Mouse (Mus musculus) forebrain, embryonic 14.5 days (tissue): ENCODE measurements at regions not wholly inside any gene's neighbourhood (a gene's known extent, or its start where the extent isn't known, plus 50 kb on each side); places are given as distances from the start of the nearest gene placed in this dataset.

Experiments
- ATAC-seq: fragments of 200-750 bp; cut with Nextera tagmentation; 2 replicates; pipeline ENCODE4 v1.8.0; 2017; ENCODE audit warnings: mild to moderate bottlenecking, moderate library complexity
- DNase-seq: peaks from one replicate; pipeline ENCODE4 v3.0.0-alpha.2; 2015; ENCODE audit warnings: low spot score
- H3K27ac ChIP-seq: fragments of 300-500 bp; sonication (generic); 2 replicates; pipeline ENCODE4 v1.5.1; 2014; ENCODE audit warnings: low read depth, mild to moderate bottlenecking, control low read depth, low read length, moderate library complexity
- H3K27me3 ChIP-seq: fragments of 300-500 bp; sonication (generic); replicated peaks from 2 replicates; pipeline ENCODE4 v1.6.1; 2014; ENCODE audit warnings: low read length, control low read depth, mixed read lengths; ENCODE audit not compliant: control insufficient read depth, insufficient read depth
- H3K36me3 ChIP-seq: fragments of 300-500 bp; sonication (generic); 2 replicates; pipeline ENCODE4 v1.6.1; 2014; ENCODE audit warnings: low read length, control low read depth; ENCODE audit not compliant: control insufficient read depth, insufficient read depth
- H3K4me1 ChIP-seq: fragments of 300-500 bp; sonication (generic); 2 replicates; pipeline ENCODE4 v1.6.1; 2014; ENCODE audit warnings: antibody characterized with exemption, low read length, control low read depth; ENCODE audit not compliant: control insufficient read depth, insufficient read depth
- H3K4me2 ChIP-seq: fragments of 300-500 bp; sonication (generic); 2 replicates; pipeline ENCODE4 v1.6.1; 2014; ENCODE audit warnings: mild to moderate bottlenecking, control low read depth, low read length
- H3K4me3 ChIP-seq: fragments of 300-500 bp; sonication (generic); 2 replicates; pipeline ENCODE4 v1.5.1; 2014; ENCODE audit warnings: low read depth, low read length, control low read depth
- H3K9ac ChIP-seq: fragments of 300-500 bp; sonication (generic); 2 replicates; pipeline ENCODE4 v1.6.1; 2014; ENCODE audit warnings: mild to moderate bottlenecking, low read length, control low read depth, moderate library complexity
- H3K9me3 ChIP-seq: fragments of 300-500 bp; sonication (generic); replicated peaks from 2 replicates; pipeline ENCODE4 v1.6.1; 2016; ENCODE audit warnings: low read length, control low read depth, mixed read lengths; ENCODE audit not compliant: control insufficient read depth
- WGBS: fragments of 180-500 bp; shearing (Covaris S2); extraction: QIAGEN DNeasy Blood & Tissue Kit; methylation state at CpG from one replicate; pipeline ENCODE4 v1.1.7; 2014; 5-methylcytosine and 5-hydroxymethylcytosine counted together

DNA sequence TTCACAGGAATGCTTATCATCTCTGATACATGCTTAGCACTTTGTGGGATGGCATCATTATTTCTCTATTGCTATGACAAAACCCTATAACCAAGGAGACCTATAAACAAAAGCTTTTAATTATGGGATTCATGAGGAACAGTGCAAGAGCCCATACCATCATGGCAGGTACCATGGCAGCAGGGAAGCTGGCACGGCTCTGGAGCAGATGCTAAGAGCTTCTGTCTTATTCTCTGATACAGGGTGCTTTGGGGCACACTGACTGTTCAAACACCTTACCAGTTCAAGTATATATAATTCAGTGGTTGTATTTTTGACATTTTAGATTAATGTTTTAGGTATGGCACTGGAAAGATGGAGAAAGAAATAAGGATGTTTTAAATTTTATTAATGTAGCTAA, 952.2 kb upstream of the Sel1l start:
- ATAC-seq = no peak
- H3K4me2 ChIP-seq = no peak overlapping the region
- H3K36me3 ChIP-seq = no peaks in the 10 kb centered on the region
- DNase-seq = no peak
- H3K27me3 ChIP-seq = no peaks in the 10 kb centered on the region
- H3K4me3 ChIP-seq = no peak overlapping the region
- H3K9ac ChIP-seq = no peak overlapping the region
- WGBS = 76% methylated on average over 1 of the region's 1 CpGs
- no peak overlapping the region for H3K27ac ChIP-seq
- H3K9me3 ChIP-seq = no peaks in the 10 kb centered on the region
- no peaks in the 10 kb centered on the region for H3K4me1 ChIP-seq

DNA sequence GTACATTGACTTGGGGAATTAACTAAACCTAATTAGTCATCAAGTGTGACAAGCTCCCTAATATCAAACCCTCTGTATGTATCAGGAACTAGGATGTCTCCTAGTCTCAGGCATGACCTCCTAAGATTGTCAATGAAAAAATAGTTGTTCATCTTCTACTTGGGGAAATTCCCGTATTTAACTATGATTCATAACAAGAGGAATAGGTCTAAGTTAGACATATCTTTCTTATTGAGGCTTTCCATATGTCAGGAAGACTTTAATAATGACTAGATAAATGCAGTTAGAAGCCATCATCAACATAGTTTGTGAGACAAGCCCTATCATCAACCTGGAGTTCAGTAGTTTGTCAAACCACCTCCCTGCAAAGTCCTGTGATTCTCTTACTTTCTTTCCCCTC, 934.4 kb upstream of the Sel1l start:
- H3K27me3 ChIP-seq = no peaks in the 10 kb centered on the region
- DNase-seq (no peak), ATAC-seq (no peak)
- H3K9ac ChIP-seq = no peak overlapping the region
- WGBS = 75% methylated on average over 1 of the region's 1 CpGs
- H3K4me3 ChIP-seq = no peak overlapping the region
- H3K9me3 ChIP-seq = no peaks in the 10 kb centered on the region
- H3K4me1 ChIP-seq = no peaks in the 10 kb centered on the region
- H3K4me2 ChIP-seq = no peak overlapping the region
- no peaks in the 10 kb centered on the region for H3K36me3 ChIP-seq
- no peak overlapping the region for H3K27ac ChIP-seq

DNA sequence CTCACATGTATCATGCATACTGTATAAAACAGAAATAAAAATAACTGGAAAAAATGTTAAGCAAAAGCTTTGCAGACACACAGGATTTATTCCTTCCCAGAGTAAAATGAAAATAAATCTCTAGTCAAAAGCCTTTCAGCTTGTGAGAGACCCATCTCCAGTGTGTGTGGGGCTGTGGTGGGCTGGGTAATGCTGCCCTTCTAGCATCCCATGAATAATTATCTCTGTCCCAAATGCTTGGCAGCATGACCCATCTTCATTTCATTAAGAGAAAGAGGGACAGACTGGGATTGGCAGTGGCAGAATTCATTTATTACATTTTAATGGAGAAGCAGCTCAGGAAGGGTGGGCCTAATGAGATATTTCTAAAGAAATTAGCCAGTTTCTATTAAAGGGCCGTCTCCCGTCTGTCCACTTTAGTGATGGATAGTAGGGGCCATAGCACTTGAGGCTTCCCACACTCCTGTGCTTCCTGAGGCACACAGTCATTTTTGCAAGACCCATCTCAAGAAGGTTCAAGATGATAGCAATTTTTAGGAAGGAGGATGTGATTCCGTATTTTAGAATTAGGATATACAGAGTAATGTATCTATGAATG, 930.8 kb upstream of the Sel1l start:
- no peaks in the 10 kb centered on the region for H3K9me3 ChIP-seq
- no peak for ATAC-seq
- no peaks in the 10 kb centered on the region for H3K4me1 ChIP-seq
- H3K4me3 ChIP-seq = no peak overlapping the region
- no peaks in the 10 kb centered on the region for H3K36me3 ChIP-seq
- 86% methylated on average over 3 of the region's 3 CpGs for WGBS
- no peak overlapping the region for H3K9ac ChIP-seq
- H3K27me3 ChIP-seq = no peaks in the 10 kb centered on the region
- DNase-seq = no peak
- H3K27ac ChIP-seq = no peak overlapping the region
- H3K4me2 ChIP-seq = no peak overlapping the region

DNA sequence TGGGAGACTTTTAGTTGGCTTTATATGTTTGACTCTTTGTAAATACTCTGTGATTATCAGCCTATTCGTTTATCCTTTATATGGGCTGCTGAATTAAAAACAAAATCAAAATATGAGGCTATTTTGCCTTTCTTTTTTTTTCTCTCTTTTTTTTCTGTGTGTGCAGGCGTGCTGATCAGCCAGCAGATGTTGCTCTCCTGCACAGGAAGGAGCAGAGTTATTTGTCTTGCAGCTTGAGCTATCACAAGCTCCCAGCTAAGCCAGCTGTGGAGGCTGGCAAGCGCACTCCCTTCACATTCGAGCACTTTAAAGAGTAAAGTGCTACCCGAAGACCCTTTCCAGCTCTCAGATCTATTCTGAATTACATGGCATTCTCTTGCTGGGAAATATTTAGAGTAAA, 926.7 kb upstream of the Sel1l start:
- Histone ChIP-seq H3K4me1 (no peaks in the 10 kb centered on the region), H3K27me3 (no peaks in the 10 kb centered on the region), H3K9ac (no peak overlapping the region), H3K4me3 (no peak overlapping the region), H3K36me3 (no peaks in the 10 kb centered on the region), H3K27ac (no peak overlapping the region), H3K4me2 (no peak overlapping the region), H3K9me3 (no peaks in the 10 kb centered on the region)
- 69% methylated on average over 5 of the region's 5 CpGs for WGBS
- DNase-seq (peak; percentile 36), ATAC-seq (no peak)

DNA sequence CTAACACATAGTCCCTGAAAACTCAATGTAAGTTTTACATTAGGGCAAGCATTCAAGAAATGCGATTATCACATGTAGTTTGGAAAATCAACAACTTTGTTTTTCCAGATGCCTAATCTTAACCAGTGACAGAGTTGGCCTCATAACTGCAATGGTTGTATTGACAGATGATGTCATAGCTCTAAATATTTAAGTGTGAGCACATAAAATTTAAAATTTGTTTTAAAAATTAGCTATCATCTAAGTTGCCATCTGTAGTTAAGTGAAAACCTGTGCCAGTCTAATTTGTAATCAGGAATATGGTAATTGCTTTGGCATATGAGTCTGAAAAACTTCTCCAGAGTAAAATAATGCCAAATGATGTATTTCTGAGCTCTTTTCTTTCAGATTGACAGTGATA, 899.6 kb upstream of the Sel1l start:
- Histone ChIP-seq H3K4me2 (no peak overlapping the region), H3K9ac (no peak overlapping the region), H3K4me1 (no peaks in the 10 kb centered on the region), H3K36me3 (no peaks in the 10 kb centered on the region), H3K4me3 (no peak overlapping the region), H3K27ac (no peak overlapping the region), H3K27me3 (no peaks in the 10 kb centered on the region), H3K9me3 (no peaks in the 10 kb centered on the region)
- WGBS = 84% methylated on average over 1 of the region's 1 CpGs
- peak; percentile 55; the same call in 1 of the 2 replicates for ATAC-seq
- DNase-seq = peak; percentile 68

DNA sequence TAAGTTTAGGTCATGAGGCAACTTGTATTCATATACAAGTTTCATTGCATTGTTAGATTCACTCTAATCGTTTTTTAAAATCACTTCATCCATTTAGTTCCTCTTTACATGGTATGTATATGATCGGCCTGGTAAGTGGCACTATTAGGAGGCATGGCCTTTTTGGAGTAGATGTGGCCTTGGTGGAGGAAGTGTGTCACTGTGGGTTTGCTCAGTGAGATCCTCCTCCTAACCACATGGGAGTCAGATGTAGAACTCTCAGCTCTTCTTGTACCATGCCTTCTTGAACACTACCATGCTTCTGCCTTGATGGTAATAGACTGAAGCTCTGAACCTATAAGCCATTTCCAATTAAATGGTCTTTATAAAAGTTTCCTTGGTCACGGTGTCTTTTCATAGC, 891.9 kb upstream of the Sel1l start:
- WGBS = 88% methylated on average over 3 of the region's 3 CpGs
- no peak for DNase-seq

DNA sequence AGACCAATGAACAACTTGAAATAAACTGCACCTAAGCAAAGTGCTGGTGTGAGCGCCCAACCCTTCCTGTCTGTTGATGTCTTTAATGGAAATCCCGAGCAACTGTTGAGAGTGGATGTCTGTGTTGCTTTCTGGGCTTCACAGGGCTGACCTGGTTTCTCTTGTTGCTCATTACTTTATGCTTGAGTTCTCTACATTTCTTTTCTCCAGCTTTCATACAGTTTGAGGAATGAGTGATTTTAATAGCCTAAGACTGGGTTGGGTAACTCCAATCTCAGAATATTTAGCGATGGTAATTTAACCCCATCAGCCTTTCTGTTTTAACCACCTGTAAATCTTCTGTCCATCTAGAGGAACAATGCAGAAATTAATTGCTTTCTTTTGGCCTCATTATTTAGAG, 890.2 kb upstream of the Sel1l start:
- no peaks in the 10 kb centered on the region for H3K4me1 ChIP-seq
- no peak for DNase-seq
- H3K9ac ChIP-seq = no peak overlapping the region
- no peak for ATAC-seq
- WGBS = 80% methylated on average over 3 of the region's 3 CpGs
- no peaks in the 10 kb centered on the region for H3K36me3 ChIP-seq
- no peak overlapping the region for H3K4me3 ChIP-seq
- no peak overlapping the region for H3K4me2 ChIP-seq
- H3K9me3 ChIP-seq = no peaks in the 10 kb centered on the region
- H3K27ac ChIP-seq = no peak overlapping the region
- H3K27me3 ChIP-seq = no peaks in the 10 kb centered on the region

More for the DNA sequence above, 891.9 kb upstream of the Sel1l start:
- H3K4me3 ChIP-seq = no peak overlapping the region
- no peaks in the 10 kb centered on the region for H3K4me1 ChIP-seq
- ATAC-seq = no peak
- H3K9ac ChIP-seq = no peak overlapping the region
- H3K36me3 ChIP-seq = no peaks in the 10 kb centered on the region
- H3K9me3 ChIP-seq = no peaks in the 10 kb centered on the region
- H3K27me3 ChIP-seq = no peaks in the 10 kb centered on the region
- H3K4me2 ChIP-seq = no peak overlapping the region
- no peak overlapping the region for H3K27ac ChIP-seq

DNA sequence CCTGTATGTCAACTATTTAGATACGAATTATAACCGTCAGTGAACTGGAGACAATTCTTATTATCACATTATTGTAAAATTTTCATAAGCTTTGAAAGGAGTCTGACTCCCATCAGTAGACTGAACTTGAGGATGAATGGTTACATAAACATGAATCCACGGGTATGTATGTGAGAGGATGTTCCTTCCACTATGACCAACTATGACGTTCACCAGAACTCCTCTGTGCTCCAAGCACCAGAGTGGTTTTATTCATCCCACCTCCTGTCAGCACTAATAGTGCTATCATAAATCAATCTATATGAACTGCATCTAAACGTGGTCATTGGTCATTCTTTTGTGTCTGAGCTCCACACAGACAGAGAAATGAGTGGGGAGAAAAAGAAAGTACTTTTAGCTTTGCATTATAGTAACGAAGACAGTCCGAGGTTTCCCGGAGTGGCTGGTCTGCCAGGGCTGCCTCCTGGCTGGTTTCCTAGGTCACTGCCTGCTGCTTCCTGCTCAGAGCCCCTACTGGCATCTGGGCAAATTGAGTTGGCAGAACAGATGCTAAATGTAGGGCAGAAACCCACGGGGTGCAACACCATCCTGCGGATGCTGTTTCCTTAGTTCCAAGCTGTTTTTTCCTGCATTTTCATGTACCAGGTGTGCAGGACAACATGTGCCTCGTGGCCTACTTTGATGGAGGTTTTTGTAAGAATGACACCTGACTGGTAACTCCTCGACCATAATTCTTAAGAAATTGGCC, 888.8 kb upstream of the Sel1l start:
- DNase-seq (no peak), ATAC-seq (no peak)
- Histone ChIP-seq H3K27ac (no peak overlapping the region), H3K9me3 (no peaks in the 10 kb centered on the region), H3K4me3 (no peak overlapping the region), H3K27me3 (no peaks in the 10 kb centered on the region), H3K4me2 (no peak overlapping the region), H3K4me1 (no peaks in the 10 kb centered on the region), H3K9ac (no peak overlapping the region), H3K36me3 (no peaks in the 10 kb centered on the region)
- WGBS = 74% methylated on average over 12 of the region's 12 CpGs

DNA sequence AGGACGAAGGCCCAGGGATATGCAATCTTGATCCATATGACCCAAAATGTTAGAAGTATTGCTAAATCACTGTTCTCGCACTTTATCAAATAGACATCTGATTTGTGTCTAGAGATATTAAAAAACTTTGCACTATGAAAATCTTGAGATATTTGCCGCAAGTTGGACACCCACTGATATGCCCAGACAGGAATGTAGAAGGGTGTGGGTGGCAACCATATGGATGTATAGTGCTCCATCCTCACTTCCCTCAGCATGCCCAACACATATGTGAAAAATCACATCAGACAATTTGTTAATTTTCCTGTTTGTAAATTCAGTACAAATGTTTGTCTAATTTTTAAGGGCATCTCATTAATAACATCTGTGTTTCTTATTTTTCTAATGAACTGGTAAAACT, 874.1 kb upstream of the Sel1l start:
- no peaks in the 10 kb centered on the region for H3K4me1 ChIP-seq
- no peak overlapping the region for H3K9ac ChIP-seq
- H3K27me3 ChIP-seq = no peaks in the 10 kb centered on the region
- no peak overlapping the region for H3K27ac ChIP-seq
- DNase-seq (no peak), ATAC-seq (no peak)
- H3K4me3 ChIP-seq = no peak overlapping the region
- no peak overlapping the region for H3K4me2 ChIP-seq
- 91% methylated on average over 3 of the region's 3 CpGs for WGBS
- H3K36me3 ChIP-seq = no peaks in the 10 kb centered on the region
- no peaks in the 10 kb centered on the region for H3K9me3 ChIP-seq
